Mouse (Mus musculus) neural tube, embryonic 10.5 days (tissue): ENCODE measurements around the gene Nes.

Experiments used
- DNase-seq: peaks from one replicate; pipeline ENCODE4 v3.0.0-alpha.2; 2017; ENCODE audit warnings: low spot score; ENCODE audit errors: extremely low spot score

The Nes gene

DNA sequence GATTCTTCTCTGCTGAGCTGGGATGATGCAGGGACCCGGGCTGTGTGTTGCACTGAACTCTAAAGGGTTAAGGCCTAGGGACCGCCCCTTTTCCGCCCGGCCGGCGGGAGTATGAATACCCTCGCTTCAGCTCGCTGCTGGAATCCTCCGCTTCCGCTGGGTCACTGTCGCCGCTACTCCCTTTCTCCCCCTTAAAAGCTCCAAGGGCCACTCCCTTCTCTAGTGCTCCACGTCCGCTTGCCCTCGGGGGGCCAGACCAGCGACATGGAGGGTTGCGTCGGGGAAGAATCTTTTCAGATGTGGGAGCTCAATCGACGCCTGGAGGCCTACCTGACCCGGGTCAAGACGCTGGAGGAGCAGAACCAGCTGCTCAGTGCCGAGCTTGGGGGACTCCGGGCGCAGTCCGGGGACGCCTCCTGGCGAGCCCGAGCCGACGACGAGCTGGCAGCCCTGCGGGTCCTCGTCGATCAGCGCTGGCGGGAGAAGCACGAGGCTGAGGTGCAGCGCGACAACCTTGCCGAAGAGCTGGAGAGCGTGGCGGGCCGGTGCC is at the start of gene Nes:
Gene Nes (plus strand): TSS at position 140 of the 550 bp plus-strand sequence.
- peak; percentile 92 for DNase-seq

DNA sequence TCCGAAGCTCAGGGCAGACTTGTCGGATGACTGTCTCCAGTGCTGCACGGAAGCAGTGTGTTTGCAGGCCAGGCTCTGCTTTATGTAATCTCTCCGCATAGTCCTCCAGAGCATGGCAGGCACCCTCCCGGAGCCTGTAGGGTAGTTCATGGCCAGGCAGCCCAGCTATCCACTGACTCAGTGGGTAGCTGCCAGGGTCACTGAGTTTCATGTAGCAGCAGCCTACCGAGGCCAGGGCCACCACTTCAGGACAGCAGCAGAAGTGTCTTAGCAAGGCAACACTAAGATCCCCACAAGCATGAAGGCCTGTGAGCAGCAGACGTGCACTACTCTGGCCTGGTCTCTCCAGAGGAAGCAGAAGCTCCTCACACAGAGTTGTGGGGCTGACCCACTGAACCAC is 45.9 kb upstream of the Nes start:
- DNase-seq, result no peak

- no peak for DNase-seq
Measured at GRCm38 (mm10) chr3:87927452-87927851, 43.4 kb upstream of the Nes start.

DNA sequence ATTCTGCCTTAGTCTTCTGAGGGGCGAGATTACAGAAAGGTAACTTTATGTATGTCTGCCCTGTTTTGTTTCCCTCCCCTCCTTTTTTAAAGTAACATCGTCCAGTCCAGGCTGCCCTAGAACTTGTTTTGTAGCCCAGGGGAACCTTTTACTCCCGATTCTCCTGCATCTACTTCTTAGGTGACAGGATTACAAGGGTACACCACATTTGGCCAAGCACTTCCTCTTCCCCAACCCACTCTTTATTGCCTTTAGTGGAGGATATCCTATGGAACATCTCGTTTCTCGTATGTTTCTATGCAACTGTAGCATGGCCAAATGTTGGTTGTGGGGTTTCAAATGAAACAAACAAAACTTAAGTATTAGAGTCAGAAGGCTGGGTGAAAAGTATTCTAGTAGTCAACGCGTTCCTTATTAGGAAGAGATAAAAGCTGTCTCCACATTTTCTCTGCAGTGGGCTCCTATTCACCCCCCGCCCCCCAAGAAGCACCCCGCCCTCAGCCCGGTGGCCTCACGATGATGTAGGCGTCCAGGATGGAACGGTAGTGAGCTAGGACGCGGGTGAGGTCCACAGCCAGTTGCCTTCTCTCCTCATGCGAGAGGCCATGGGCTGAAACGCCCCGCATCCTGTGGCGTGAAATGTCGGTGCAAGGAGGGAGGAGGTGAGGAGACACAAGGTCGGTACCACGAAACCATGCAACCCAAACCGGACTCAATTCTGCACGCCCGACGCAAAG is 41.4 kb upstream of the Nes start:
- no peak for DNase-seq

DNA sequence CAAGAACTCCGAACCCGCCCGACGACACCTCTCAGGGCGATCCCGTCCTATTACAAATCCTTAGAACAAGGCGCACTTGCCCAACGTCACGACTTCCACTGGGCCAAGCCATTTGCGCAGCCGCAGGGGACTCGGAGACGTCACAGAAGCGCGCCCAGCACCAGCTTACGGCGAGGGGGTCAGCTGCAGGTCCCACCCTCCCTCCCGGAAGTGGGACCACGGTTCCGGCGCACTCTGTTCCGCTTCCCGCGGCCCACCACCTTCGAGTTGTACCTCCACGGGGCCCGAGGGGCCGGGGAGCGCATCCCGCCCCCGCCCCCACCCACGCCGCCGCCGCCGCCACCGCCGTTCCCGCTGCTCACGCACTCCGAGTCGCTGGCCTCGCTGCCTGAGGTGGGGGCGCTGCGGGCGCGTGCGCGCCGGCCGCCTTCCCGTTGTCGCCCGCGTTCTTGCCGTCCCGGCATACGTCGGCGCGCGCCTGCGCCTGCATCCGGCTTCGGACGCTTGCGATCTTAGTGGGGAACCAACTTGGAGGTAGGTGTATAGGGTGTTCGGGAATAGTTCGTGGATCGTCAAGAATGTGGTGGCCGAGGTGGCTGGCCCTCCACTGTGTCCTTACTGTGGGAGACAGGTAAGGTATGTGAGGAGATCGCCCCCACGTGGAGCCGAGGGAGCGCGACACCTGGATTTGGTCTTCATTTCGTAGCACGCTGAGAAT is 40.6 kb upstream of the Nes start, which contains the start of the genes Isg20l2 and Rrnad1:
Gene Isg20l2 (plus strand): TSS at position 237 of the 718 bp plus-strand sequence.
Gene Rrnad1 (minus strand): TSS at position 640 of the 718 bp plus-strand sequence.
- peak; percentile 97 for DNase-seq

DNA sequence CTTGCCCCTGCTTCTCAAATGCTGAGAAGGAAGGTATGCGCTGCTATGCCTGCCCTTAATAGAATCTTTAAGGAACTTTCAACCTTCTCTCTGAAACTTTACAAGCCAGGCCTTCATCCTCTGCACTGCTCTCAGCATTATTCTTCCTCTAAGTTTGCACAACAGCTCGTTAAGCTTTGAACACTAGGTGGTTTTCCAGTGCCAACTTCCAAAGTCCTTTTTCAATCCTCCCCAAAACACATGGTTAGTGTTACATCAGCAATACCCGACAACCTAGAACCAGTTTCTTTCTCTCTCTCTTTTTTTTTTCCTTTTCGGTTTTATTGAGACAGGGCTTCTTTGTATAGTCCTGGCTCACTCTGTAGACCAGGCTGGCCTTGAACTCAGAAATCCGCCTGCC is 36.9 kb upstream of the Nes start:
- no peak for DNase-seq

- no peak for DNase-seq
Measured at GRCm38 (mm10) chr3:87934501-87934900, 36.4 kb upstream of the Nes start.

- no peak for DNase-seq
Measured at GRCm38 (mm10) chr3:87935201-87935600, 35.7 kb upstream of the Nes start.

GRCm38 (mm10) chr3:87935776-87936175 is 35.1 kb upstream of the Nes start:
- DNase-seq, result peak; percentile 86

GRCm38 (mm10) chr3:87940611-87941010 is 30.3 kb upstream of the Nes start:
- DNase-seq, result no peak

DNA sequence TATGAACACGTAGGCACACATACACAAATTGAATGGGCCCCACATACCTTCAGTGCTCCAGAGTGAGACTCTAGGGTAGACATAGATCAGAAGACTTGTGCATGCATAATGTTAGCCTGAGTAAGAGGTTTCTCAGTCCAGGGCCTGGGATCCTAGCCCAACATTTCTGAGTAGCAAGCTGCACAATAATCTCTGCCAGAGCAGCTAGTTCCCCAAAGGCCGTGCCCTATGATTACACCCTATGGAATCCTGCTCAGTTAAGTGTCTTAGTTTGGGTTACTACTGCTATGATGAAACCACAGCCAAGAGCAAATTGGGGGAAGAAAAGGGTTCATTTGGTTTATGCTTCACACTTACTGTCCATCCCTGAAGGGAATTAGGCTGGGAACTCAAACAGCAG is 28.4 kb upstream of the Nes start:
- no peak for DNase-seq

- DNase-seq, result no peak
Measured at GRCm38 (mm10) chr3:87943586-87943985, 27.3 kb upstream of the Nes start.

DNA sequence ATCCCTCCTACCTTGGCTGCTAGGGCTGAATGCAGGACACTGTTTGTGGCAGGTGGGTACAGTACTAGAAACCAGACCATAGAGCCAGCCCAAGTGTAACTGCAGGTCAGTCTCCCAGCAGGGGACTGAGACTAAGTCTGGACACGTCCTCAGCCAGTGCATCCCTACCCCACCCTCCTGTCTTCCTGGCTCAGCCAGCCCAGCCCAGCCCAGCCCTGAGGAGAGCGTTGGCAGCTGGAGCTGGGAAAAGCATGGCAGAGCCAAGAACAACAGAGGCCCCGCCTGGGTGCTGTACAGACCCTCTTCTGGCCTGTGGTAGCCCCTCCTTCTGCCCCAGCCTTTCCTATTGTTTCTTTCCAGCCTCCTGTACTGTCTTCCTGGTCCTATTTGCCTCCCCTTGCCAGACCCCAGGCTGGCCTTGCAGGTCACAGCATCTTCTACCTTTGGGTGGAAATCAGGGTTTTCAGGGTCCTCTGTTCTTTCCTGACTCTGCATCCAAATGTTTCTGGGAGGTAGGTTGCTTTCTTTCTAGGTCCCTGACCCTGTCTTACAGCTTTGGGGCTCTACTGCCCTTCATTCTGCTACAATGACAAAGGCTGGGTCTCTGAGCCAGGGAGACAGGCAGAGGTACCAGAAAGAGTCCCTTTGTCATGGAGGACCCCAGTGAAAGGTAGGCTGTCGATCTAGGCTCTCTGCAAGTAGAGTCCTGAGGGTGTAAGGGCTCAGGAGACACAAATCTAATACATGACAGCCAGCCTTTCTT is 25.9 kb upstream of the Nes start:
- DNase-seq, result peak; percentile 44

DNA sequence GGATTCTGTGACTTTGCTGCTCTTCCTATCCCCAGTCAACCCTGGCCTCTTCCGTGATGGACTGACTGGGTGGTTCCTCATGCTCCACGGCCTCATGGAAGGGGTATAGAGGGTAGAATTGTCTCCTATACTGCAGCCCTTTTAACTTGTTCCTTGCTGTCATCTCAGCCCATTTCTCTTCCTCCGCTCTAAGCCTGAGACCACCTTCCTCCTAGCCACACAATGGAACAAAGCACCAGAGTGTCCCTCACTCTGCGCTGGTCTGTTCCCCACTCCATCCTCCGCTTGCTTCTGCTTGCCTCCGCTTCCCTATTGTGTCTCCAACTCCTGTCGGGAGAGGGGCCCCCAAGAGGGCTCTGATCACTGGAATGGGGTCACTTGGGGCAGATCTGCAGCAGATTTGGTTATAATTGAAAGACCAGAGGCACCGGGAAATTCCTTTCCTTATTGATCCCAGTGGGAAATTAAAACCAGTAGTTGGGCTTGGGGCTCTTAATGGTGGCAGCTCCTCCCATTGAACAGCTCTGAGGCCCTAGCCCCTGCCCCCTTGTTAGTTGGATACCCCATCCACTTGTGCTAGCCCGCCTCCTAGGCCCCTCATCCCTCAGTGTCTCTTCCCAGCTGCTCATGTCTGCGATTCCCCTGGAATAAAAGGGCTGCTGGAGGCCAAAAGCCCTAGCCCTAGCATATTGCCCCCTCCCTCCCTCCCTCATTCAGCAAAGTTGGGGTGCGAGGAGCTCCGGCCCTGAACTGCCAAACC is 24.9 kb upstream of the Nes start:
- peak; percentile 64 for DNase-seq

DNA sequence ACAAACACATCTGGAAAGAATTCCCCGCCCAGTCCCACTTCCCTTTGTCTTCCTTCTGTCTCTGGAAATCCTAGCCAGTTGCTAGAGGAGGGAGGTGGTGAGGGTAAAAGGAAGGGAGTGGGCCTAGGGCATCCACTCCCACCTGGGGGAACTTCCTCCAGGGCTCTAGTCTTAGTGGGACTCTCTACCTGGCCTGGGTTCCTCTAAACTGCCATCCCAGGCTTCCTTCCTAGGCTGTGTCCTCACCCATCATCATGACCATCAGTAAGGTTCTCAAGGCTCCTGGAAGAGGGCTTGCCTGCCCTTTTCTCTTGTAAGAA is 24.4 kb upstream of the Nes start:
- DNase-seq, result no peak

GRCm38 (mm10) chr3:87947056-87947810 is 23.6 kb upstream of the Nes start:
- DNase-seq, result peak; percentile 78

DNA sequence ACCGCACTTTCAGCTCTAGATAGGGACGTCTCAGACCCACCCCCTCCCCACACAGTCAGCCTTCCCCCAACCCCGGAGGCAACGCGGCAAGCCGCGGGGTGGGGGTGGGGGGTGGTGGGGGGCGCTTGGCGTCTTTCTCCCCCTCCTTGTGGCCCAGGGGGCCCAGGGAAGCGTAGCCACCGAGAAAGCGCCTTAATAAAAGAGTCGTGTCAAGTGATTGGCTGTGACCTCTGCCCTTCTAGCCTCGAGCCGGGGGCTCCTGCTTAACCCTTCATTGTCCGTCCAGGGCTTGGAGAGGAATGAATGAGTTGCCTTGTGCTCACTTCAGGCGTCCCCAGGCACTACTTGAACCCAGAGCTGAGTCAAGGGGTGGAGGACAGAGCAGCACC is 23.1 kb upstream of the Nes start:
- DNase-seq, result peak; percentile 86

GRCm38 (mm10) chr3:87948378-87949265 is 22.3 kb upstream of the Nes start, which contains the start of gene Crabp2:
Gene Crabp2 (plus strand): TSS chr3:87948666.
- peak; percentile 82 for DNase-seq

DNA sequence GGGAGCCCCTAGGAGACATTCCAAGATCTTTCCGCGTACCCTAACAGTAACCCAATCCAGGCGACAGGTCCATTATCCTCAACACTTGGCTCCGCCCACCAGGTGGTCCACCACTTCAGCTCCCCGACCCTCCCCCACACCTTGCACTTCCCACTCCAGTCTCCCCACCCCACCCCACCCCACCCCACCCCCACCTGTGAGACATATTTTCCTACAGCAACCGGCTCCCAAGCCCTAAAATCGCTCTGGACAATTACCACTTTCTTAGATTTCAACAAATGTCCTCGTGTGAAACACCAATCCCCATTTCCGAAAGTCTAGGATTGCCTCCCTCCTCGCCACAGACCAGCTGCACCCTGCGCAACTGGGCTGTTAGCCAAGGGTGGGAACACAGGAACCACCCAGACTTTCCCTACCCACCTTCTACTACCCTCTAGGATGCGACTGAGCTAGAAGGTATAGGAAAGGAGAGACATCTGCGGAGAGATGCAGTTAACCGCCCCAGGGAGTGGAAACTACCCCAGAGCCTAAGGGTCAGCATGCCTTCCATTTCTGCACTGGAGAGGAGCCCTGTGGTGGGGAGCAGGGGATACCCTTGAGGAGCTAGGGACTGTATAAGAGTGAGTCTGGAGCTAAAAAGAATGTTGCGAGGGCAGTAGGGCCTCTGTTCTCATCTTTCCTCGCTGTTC is 21.5 kb upstream of the Nes start:
- peak; percentile 55 for DNase-seq
